Mouse (Mus musculus) erythroblast, embryonic 14.5 days (primary cell): ENCODE results near the gene Prpf40b.

Experiments used
- GATA1 ChIP-seq: IDR thresholded peaks from 2 replicates; pipeline ENCODE4 v1.6.1; 2012; ENCODE audit warnings: low read length, inconsistent platforms, mixed read lengths
- TAL1 ChIP-seq: IDR thresholded peaks from 3 replicates; pipeline ENCODE4 v1.6.1; 2012; ENCODE audit warnings: low read length, inconsistent platforms, mixed read lengths

DNA sequence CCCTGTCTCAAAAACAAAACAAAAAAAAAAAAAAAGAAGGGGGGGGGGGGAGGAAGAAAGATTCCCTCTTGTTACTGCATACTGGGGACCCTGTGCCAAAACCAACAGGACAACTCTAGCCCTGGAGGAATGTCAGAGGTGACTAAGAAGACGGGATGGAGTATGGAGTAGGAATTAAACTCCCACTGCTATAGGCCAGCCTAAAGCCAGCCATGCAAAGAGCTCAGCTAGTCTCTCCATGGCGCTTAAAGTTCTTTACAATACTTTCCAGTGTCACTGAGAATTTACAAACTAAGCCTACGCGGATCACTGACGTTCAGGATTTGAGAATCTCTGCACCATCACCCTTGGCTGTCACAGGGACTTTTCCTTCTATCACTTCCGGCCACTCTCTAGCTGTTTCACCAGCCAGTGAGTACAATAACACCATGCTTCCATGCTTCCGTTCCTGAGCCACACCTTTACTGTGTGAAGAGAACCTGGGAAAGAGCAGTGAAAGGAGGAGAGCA, 69.2 kb downstream of the Prpf40b start:
- TF ChIP-seq GATA1 = no peak
- TF ChIP-seq TAL1 = no peak
